Mouse (Mus musculus) adrenal gland (tissue): ENCODE measurements around the gene Cdx2.

Source experiments
- intact Hi-C: fragments of 180-260 bp; cut with DNase I; formaldehyde crosslinking; loops from one replicate; pipeline ENCODE4 v1.15.1; 2025
- long read RNA-seq, 2 experiments: library from polyadenylated mRNA; unstranded; transcript quantifications; one replicate each; pipeline ENCODE4 v2.0.0; 2020; ENCODE audit warnings: borderline replicate concordance in 1 of 2; ENCODE audit not compliant: insufficient replicate concordance in 1 of 2

Gene Cdx2
- long read RNA-seq, experiment 1, result 0 reads
- long read RNA-seq, experiment 2, result 0 reads

GRCm38 (mm10) chr5:147306638-147307397 is at the start of gene Cdx2:
Cdx2 (minus strand) TSS chr5:147307270.
- intact Hi-C loops, result no loop called here

- intact Hi-C loops, result no loop called here
Observed at GRCm38 (mm10) chr5:147356260-147357055, 49.4 kb upstream of the Cdx2 start.

DNA sequence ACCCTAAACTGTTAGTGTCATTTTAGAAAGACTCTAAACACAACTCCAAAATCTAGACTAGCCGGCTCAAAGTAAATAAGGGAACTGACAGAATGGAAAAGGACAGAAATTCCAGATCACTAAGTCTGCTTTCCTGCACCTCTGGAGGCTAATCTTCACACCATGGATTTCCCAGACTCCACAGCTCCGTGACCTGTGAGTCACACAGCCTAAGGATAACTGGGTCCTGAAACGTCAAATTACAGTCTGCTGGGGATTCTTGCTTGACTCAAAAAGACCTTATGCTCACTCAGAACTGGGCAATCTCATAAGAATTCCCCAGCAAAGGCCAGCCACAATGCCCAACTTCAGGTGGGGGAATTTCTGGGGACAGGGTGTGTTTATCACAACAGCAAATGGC is 48.7 kb upstream of the Cdx2 start:
- intact Hi-C loops, result no loop called here

DNA sequence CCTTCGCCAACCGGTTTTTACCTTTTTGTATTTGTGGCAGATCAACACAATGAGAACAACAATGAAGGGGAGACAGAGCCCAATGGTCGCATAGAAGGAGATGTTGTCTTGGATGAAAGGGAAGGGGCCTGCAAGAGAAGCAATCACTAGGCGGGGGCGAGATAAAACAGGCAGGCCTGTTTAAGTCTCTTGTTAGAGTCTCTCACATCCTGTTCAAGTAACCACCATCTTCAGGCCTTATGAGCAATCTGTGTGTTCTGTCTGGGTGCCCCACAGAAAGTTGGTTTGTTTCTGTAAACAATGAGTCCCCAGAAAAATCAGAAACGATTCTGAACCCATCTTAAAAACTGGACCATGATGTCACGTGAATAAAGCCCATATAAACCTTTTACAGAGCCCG is 47.9 kb upstream of the Cdx2 start:
- intact Hi-C loops, result no loop called here

DNA sequence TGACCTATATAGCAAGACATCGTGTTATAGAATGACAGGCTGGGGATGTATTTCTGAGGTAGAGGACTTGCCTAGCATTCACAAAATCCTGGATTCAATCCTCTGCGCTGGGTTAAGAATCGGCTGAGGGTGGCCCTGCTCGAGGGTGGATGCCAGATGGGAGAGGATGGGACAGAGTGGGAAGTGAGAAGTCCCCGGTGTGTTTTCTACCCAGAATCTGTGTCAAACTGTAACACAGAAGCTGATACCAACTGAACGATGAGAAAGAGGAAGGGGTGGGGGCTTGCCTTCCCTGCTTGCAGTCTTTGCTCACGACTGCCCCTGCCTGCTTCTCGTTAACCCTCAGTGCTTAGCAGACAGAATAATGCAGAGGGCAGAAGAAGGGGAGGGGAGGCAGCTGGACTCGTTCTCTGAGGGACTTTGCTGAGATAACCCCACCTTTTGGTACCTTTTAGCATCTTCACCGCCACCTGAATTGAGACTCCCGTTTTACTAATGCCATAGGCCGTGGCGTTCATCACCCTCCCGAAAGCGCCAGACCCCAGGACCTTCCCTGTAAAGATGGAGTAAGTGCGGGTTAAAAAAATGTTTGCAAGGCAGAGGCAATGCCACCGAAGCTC is 47.2 kb upstream of the Cdx2 start:
- intact Hi-C loops, result no loop called here

DNA sequence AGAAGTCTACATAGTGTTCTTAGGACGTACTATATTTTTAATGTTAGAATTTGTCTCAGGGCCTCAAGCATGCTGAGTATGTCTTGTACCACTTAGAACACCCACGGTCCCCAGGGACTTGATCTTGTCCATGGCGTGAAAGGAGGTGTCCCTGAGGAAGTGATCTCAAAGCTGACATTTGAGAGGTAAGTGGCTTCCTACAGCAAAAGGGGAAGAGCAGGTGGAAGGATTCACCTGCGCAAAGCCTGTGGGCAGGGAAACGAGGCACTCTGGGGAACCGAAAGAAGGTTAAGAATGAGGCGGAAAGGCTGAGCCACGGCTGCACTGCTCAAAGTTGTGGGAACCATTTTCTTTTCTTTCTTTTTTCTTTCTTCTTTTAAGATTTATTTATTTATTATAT is 44.9 kb upstream of the Cdx2 start:
- intact Hi-C loops, result no loop called here

- intact Hi-C loops, result no loop called here
Observed at GRCm38 (mm10) chr5:147345981-147346380, 38.9 kb upstream of the Cdx2 start.

- intact Hi-C loops, result no loop called here
Observed at GRCm38 (mm10) chr5:147343904-147344303, 36.8 kb upstream of the Cdx2 start.

GRCm38 (mm10) chr5:147342901-147343300 is 35.8 kb upstream of the Cdx2 start:
- intact Hi-C loops, result no loop called here

- intact Hi-C loops, result no loop called here
Observed at GRCm38 (mm10) chr5:147340741-147341414, 33.8 kb upstream of the Cdx2 start.

DNA sequence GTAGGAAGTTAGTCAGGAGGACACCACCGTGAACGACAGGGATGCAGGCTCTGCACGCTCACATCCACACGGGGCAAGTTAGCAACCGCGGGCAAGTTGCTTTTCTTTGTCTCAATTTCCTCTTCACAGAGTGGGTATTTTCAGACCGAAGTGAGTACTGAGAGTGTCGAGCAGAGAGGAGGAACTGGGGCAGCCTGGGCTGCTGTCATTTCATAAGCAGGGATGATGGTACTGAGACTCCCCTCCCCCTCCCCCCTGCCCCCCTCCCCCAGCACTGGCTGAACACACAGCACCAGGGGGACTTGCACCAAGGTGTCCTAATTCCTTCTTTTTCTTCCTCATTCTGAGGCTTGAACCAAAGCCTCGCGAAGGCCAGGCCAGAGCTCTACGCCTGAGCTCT is 32.5 kb upstream of the Cdx2 start:
- intact Hi-C loops, result no loop called here

DNA sequence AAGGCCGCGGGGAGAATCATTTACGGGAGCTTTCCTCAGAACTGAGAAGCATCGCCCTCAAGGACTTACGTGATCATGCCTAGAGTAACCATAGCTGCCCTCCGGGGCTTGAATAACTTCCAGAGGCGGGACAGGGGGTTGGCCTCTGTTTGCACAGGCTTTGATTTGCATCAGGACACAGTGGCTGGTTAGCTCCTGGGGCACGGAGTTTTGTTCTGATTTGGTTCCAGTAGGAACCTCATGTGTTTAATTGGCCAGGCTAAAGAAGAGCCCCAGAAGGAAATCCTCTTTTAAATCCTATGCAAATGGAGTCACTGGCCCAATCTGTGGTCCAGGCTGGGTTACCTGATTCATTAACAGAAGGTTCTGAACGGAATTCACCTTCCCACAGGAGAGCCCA is 31.9 kb upstream of the Cdx2 start:
- intact Hi-C loops, result no loop called here

DNA sequence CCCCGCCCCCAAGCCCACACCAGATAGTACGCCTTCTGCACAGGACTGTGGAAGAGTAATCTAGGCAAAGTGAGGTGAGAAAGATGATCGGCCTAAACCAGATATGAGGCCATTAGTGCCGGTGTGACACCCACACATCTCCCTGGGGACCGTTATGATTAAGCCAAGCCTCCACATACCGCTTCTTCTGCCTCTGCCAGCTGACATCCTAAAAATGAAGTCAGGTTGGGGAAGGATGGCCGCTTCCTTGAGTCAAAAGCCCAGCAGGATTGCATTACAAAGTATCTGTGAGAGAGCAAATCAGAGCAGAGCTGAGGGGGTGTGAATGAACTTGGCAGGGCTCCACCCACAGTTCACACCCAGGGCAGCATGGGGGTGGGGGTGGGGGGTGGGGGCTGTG is 25.6 kb upstream of the Cdx2 start:
- intact Hi-C loops, result no loop called here

DNA sequence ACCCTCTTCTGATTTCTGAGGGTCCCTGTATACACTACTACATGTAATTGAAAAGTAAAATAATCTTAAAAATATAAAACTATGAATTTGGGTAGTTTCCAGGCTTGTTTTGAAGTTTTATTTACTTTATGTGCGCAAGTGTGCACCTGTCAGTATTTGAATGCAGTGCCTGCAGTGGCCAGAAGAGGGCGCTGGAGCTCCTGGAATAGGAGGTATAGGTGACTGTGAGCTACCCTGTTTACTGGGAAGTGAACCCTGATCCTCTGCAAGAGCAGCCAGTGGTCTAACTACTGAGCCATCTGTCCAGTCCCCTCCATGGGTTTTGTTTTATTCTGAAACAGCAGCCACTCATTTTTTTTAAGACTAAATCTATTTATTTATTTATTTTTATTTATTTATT is 24.5 kb upstream of the Cdx2 start:
- intact Hi-C loops, result no loop called here

- intact Hi-C loops, result no loop called here
Observed at GRCm38 (mm10) chr5:147329946-147330345, 22.9 kb upstream of the Cdx2 start.

DNA sequence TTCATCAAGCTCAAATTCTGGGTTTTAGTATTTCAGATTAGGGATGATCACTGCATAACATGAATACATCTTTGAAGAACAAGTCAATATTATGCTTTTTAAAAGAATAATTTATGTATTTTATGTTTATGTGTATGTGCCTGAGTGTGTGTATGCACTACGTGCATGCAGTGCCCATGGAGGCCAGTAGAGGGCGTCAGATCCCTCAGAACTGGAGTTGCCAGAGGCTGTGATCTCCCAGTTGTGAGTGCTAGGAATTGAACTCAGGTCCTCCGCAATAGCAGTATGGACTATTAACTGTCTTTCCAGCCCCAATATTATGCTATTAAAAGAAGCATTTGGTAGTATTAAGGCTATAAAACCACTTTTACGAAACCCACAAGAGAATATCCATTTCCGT is 20.6 kb upstream of the Cdx2 start:
- intact Hi-C loops, result no loop called here

GRCm38 (mm10) chr5:147325931-147326330 is 18.9 kb upstream of the Cdx2 start:
- intact Hi-C loops, result no loop called here

DNA sequence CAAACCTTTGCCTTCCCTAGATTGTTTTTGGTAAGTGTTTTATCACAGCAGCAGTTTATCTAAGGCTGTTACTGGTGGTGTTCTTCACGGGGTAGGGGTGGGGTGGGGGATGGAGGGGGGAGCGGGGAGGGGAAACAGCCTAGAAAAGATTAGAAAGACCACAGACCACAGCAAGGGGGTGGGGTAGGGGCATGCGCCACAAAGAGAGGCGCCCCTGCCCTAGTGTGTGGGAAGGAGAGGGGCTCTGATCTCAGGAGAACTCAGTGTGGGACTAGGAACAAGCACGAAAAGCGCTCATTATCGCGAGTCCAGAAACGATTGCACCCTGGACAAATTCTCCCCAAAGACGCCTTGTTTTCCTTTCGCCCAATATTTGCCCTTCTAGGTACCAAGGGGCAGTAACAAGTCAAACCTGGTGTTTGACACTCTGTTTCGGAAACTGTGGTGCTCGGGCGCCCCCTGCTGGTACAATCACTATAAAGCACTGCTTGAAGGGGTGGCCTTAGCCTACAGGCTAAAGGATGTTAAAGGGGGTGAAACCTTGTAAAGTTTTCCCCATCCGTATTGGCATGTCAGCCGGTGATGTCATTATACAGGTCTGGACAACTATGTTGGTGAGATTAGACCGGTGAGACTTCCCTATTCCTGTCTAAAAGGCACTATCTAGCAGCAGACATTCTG is 16.3 kb upstream of the Cdx2 start:
- intact Hi-C loops, result loop anchor here (5.0 kb wide), 1 partner anchor 646 kb away; no protein-coding TSS in a partner anchor

GRCm38 (mm10) chr5:147322183-147322582 is 15.1 kb upstream of the Cdx2 start, which contains the start of gene Urad:
Urad (minus strand) TSS chr5:147322440.
- intact Hi-C loops, result loop anchor here (5.0 kb wide), 1 partner anchor 645 kb away; no protein-coding TSS in a partner anchor

DNA sequence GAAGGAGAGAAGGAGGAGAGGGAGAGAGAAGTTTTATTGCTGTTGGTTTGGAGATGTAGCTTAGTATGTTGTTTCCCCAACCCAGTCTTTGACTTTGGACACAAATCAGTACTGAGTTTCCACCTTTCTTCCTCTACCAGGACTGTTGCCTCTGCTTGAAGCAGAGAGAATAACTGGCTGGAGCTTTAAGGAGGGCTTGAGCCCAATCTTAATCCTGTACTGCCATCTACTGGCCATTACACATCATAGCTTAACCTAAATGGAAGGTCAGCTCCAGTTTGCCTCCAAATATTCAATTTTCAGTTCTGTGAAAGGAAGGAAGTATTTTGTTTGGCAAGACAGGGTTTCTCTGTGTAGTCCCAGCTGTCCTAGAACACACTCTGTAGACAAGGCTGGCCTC is 12.6 kb upstream of the Cdx2 start:
- intact Hi-C loops, result loop anchor here (2.0 to 10.0 kb wide), 3 partner anchors 413 to 642 kb away; no protein-coding TSS in a partner anchor

GRCm38 (mm10) chr5:147317991-147318390 is 10.9 kb upstream of the Cdx2 start:
- intact Hi-C loops, result loop anchor here (2.0 to 10.0 kb wide), 2 partner anchors 411 to 613 kb away; no protein-coding TSS in a partner anchor
